Mouse (Mus musculus) kidney, adult 9 months (tissue): ENCODE data around the gene Vat1l.

Experiments
- DNase-seq: peaks from one replicate; pipeline ENCODE4 v3.0.0; 2022

The Vat1l gene

DNA sequence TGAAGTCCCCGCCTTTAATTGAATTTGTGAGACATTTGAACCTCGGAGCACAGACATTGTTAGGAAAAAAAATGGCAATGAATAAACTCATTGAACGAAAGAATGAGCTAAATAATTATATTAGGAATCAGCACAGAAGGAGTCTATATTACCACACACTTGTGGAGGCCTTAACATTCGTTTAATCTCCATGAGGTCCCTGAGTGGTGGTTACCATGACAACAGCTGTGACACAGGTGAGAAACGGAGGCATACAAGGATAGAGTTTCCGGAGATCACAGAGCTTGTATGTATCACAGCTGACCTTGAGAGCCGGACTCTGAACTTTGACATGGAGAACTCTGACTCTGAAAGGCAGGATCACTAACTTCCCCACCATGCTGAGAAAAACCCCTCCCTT lies 94.7 kb downstream of the Vat1l start:
- DNase-seq, result no peak

DNA sequence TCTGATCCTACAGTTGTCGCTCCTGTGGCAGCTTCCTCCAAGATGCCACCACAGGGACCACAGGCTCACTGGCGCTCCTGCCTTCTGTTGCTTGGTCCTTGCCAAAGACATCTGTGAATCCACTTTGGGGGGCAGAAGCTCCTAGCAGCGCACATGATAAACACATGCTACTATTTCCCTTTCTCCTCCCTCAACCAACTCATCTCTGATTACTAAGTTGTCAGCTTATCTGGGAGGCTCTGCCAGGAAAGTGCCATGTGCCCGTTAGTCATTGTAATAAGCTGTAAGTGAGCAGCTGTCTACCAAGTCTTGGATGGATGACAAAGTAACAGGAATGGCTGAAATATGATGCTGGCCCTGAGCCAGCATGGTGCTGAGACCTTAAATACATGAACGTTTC lies 100.9 kb downstream of the Vat1l start:
- DNase-seq, result no peak

DNA sequence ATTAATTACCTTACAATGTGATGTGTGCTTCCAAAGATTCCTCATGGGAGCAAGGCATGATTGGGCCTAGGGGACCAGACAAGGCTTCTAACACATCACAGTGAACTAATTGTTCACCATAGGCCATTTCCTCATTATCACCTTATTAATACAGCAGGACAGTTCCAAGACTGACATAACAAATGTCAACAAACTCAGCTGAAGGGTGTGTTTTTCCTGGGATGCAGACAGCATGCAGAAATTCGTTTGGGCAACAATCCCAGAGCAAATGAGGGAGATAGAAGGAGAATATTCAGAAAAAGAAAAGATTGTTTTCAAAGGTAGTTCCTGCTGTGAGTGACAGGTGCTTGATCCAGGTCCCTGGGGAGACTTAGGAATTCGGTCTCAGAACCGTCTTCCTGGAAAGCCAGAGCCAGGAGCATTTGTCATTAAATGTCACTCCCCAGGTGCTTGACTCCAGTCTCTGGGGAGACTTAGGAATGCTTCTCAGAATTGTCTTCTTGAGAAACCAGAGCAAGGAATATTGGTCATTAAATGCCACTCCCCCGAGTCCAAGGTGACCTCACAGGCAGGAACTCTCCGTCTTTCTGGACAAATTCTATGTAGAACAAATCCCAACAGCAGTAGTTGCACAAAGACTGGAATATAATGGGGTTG lies 109.4 kb downstream of the Vat1l start:
- no peak for DNase-seq

DNA sequence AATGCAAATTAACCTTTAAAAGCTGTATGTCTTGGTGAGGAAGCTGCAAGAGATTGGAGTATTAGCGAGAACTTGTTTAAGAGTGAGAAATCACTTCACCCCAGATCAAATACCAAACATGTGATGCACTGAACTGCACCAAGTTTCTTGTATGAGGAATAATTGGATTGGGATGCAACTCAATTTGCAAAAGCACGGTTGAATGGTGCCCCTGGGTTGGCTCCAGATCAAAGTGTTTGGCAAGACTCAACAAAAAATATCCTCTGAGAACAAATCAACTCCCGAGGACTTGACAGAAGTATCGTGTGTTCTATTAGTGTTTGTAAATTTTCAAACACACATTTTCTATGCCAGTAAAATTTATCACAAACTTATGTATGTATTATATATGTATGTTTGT lies 112.7 kb downstream of the Vat1l start:
- DNase-seq, result no peak

DNA sequence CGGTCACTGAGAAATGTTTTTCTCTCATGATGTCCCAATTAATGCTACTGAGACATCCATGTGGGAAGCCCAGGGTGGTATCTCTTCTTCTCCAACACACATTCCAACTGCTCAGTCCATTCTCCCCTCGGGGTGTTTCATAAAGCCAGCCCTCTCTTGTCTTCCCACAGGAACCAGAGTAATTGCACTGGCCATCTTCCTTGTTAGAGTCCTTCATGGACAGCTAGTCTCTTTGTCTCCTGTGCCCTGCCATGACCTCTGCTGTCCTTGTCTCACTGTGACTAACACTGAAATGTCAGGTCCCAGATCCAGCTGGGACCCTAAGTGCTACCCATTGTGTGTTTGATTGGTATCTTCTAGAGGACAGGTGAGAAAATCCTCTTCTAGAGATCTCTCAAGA lies 116.7 kb downstream of the Vat1l start:
- no peak for DNase-seq

DNA sequence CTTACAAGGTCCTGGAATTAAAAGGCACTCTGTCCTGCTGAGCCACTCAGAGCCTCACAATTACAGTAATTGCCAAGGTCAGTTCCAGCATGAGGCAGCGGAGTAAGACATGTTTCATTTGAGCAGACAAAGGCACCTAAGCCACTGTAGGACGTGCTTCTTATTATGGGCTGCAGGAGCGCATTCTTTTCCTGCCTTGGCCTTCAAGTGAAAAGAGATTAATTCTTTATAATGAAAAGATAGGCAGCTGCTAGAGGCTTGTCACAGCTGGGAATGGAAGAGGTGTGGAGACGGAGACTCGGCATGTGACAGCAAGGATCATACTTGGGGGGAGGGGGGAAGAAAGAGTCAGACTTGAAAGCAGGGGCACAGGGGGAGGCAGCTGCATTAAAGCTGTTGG lies 126.5 kb downstream of the Vat1l start:
- no peak for DNase-seq

DNA sequence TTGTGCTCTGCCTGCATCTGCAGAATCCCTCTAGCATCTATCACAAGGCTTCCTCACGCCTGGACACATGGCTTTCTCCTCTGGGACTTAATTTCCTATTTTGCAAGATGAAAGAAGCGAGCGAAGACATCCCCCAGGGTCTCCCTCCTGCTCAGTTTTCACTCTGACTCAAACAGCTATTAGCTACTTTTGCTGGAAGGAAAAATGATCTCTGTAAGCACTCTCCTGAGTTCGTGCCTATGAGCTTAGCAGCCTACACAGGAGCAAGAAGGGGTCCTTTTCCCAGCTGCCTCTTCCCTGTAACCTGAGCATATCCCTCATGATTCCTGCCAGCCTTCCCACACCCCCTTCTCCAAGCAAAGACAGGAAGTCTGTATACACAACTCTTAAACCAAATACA lies 127.5 kb downstream of the Vat1l start:
- DNase-seq, result no peak

DNA sequence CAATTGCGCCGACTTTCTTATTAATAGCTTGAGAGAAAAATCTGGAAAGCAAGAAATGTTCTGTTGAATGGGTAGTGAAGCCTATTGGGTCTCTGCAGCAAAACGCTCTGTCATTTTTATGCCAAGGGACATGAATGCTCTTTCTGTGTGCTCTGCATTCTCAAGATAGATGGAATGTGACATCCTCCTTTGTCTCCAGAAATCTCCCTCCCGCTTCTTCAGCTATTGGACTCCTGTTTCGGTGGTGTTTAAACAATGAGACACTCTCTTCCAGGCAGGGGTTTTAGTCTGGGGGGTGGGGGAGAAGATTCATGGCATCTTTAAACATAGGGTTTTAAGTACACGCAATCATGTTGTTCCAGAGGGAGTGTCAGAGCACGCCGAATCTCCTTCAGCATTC lies 130.3 kb downstream of the Vat1l start:
- DNase-seq, result no peak

DNA sequence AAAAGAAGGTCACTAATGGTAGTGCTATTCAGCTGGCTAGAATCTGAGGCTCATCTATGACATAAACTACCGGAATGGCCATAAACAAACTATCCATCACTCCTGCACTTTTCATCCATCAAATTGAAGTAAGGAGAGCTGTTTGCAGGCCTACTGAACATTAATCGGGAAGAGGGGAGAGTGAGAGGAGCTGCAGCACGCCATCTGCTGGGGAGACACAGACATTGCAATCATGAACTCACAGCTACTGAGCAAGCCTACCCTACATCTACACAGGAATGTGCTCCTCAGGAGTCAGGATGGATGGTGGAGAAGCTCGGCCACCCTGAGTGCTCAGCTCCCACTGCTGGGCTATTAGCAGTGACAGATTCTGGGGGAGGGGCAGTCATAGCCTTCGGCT lies 136.9 kb downstream of the Vat1l start:
- DNase-seq, result no peak

DNA sequence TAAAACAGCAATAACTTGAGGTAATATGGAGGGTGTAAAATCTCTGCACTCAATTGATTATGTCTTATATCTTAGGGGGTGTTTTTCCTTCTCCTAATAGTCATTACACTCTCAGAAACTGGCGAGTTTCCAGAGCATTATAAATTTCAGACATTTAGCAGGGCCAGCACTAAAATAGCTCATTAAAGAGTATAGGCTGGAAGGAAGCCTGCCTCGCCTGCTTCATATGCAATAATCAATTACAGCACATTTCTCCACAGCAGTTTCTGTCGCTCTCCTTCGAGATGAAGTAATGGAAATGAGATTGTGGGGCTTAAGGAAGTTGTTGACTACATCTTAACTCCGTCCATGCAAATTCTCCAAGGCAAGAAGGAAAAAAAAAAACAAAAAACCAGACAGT lies 139.4 kb downstream of the Vat1l start:
- no peak for DNase-seq

DNA sequence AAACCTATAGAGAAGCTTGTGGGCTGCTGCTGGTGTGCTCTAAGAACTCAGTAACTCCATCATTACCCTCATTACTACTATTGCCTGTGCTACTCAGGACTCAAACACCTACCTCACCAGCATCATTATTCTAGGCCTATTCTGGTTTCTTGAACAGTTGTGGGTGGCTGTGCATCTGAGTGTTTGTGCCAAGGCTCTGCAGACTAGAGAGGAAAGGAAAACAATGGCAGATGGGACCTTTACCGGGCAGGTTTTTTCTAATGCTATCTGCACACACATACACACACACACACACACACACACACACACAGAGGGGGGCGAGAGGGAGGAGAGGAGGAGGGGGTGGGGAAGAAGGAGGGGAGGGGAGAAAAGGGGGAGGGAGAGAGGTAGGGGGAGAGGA lies 140.6 kb downstream of the Vat1l start:
- no peak for DNase-seq

DNA sequence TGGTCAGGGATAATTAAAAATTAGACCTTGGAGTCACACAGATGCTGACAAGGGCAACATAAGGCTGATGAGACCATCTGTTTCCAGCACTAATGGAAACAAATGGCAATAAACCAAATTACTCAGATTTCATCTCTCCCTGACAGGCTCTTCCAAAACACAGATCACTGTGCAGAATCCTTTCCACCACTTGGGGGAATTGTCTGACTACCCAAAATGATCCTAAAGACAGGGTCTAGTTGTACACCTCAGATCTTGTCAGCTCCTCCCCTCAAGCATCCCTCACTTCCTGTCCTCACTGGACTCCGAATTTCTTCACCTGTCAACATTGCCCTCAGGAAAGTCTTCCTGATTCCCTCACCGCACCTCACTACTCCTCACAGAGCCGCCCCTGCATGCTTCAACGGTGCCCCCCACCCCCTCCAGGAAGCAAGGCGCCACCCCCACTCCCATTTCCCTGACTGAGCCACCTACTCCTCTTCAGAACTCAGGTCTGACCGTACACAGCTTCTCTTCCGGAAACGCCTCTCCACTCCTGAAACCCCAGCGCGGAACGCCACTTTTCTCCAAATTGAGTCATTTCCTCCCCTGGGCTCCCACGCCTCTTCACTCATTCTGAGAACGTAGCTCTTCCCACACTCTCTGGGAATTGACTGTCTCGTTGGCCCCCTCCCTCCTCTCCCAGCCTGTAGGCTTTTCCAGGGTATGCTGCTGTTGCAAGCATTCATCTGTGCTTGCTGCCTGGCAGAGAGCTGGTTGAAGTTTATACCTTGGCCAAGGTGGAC lies 146.4 kb downstream of the Vat1l start:
- DNase-seq, result no peak

DNA sequence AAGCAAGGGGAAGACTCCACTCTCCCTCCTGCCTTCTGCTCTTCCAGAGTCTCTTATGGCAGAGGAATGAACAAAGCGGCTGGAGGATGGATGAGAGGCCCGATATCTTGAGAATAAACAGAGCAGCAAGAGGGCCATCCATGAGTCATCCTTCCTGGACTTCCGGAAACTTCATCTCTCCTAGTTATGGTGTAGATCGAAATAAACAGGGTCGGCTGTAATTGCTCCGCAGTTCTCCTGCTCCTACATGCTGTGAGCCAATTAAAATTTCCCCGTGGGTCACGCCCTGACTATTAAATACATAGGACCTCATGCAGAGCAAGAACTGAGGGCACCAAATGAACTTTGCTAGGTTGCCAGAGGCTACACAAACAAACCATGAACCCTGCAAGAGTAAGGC lies 155.1 kb downstream of the Vat1l start:
- no peak for DNase-seq

DNA sequence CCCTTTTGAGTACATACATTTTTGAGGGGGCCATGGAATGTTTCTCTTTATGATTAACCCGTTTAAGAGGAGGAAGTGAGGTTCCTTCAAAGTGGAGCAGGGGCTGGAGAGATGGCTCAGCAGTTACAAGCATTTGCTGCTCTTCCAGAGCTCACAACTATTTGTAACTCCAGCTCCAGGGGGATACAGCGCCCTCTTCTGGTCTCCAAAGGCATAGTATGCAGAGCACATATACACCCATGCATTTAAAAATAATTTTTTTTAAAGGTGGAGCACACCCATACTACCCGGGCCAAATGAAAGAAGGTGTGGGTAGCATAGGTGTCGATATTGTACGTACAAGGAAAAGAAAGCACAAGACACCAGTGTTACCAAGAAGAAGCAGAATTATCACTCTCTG lies 157.8 kb downstream of the Vat1l start:
- DNase-seq, result no peak

DNA sequence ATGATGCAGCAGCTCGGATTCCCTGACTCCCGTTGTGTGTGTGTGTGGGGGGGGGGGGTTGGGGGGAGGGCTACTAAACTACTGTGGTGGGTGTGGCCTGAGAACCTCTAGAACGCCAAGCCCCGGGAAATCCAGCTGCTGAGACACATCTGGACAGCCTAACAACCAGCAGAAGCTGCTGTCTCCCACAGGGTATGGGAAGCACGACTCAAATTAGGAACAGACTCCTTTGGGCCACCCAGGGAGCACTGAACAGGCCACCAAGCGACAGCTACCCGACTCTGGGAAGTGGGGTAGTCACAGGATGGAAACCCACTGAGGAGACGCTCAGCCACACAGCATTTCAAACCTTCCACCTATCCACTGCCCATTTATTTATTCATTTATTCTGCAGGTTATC lies 158.2 kb downstream of the Vat1l start:
- DNase-seq, result no peak

DNA sequence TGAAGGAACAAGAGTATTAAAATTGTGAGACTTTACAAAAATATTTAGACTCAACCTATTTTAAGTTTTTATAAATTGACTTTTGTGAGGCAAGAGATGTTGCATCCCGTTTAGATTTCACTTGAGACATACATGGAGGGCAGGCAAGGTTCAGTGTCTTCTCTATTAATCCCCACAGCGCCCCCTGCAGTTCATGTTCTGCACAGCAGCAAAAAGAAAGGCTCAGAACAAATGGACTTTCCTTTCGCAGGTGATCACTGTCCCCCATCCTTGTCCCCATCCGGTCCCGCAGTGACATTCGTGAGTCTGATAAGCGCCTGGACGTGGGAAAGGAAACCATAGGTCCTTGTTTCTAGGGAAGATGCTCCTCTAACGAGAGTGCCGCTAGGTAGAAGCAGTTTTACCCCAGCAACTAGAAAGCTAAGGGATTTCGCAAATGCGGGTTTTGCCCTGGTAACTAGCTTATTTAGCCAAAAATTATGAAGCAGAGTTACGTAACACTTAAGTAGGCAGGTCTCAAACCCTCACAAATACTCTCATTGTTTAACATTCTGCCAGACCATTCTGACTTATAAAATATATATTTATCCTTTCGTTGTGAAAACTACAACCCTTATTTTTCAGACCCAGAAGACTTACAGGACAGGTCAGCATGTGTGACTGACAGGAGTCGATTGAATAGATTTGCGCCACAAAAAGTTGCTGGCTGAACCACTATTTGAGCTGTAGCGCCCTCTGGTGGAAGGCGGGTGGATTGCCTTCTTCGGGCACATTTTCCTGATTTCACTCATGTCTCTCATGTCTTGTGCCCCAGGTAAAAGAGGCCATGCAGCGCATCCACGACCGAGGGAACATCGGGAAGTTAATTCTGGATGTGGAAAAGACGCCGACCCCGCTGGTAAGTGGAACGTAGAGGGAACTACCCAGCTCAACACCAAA lies 163.9 kb downstream of the Vat1l start:
- peak; percentile 73 for DNase-seq

DNA sequence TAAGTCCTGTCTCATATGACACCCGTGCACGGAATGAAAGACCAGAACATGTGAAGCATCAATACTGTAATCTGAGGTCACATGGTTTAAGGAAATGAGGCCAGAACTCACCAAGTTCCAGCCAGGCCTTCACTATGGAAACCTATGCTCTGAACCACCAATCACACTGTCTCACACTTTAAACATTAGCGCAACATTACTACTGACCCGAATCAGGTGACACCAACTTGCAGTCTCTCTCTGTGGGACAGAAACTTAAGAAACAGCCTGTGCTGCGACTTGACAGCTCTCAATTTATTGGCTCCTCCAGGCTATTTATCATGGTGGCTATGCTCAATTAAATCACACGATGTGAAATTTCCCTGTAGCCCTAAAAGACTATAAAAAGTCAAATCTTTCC lies 169.0 kb downstream of the Vat1l start:
- no peak for DNase-seq

DNA sequence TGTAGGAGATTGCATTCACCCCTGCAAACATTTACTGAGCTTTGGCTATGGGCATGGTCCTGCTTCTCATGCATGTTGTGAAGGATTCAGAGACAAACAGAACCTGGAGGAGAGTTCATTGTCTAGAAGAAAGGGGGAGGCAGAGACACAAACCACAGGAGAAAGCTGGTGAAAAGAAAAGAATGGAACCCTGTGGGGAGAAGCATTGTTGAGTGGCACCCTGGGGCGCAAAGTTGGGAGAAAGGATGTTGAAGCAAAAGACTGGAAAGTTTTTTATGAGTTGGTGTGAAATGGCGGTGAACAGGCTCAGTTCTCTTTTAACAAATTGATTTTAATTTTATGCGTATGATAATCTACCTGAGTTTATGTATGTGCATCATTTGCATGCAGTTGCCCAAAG lies 178.8 kb downstream of the Vat1l start:
- DNase-seq, result no peak

DNA sequence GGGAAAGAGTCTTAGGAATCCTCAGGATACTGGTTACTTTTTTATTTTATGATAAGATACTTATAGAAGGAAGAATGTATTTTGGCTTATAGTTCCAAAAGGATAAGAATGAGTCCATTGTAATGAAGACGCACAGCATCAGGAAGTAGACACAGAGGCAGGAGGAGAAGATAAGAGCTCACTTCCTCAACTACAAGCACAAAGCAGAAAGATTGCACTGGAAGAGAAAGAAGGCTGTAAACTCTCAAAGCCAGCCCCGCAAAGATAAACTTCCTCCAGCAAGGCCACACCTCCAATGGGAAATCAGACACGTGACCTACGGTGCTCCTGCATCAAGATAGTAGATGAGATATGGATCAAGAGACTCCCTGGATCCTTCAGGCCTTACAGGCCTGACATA lies 182.1 kb downstream of the Vat1l start:
- no peak for DNase-seq

DNA sequence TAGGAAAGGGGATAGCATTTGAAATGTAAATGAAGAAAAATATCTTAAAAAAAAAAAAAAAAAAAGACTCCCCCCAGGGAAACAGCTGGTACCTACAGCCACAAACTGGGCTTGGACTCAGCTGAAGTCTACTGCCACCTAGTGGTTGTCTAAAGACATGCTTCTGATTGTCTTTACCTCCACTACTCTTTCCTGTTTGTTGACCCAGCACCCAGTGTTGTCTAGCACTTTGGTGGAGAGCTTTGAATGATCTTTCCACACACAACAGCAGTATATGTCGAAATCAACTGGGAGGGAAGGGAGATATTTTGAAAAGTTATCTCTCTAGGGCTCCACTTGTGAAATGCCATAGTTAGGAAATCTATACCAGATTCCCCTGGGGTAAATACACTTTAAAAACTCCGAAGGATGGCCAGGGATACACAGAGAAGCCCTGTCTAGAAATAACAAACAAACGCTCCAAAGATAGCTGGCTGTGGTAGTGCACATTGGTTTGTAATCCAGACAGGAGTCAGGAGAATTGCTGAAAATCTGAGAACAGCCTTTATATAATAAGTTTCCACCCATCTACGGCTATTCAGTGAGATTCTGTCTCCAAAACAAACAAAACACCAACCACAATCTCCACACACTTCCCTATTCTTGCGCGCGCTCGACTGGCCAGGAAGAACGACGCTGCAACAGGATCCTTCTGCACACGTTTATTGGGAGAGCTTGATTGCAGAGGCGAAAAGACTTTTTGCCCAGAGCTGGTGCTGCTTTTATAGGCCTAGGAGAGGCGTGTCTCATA lies 185.2 kb downstream of the Vat1l start:
- DNase-seq, result peak; percentile 6

DNA sequence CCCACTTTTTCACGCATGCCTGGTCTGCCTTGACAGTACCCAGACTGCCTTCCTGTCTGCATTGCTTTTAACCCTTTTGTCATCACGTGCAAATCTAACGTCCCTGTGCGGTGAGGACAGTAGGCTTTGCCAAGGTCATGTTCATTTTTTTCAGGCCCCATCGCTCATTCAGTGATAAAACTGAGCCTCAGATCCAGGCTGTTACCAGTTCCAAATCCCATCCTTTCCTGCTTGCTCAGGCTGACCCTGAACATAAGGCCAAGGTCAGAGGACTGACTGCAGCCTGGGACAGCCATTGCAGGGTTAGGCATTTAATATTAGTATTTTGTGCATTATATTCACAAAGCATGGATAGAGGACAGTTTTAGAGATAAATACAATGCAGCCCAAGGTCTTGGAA lies 192.9 kb downstream of the Vat1l start:
- no peak for DNase-seq

DNA sequence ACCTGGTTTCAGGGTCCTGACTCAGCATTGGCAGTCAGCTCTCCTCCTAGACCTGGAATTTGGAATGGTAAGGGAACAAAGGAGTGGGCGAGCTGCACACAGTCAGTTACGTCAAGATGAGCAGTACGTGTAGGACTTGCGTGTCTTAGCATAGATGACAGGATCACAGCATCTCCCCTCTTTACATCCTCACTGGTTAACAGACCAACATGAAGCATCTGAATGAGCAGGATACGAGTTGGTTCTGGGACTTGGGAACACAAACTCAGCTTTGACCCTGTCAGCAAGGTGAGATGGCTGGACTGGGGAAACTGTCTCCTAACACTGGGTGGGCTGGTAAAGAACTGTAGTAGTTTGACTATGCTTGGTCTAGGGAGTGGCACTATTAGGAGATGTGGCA lies 193.9 kb downstream of the Vat1l start:
- DNase-seq, result no peak

DNA sequence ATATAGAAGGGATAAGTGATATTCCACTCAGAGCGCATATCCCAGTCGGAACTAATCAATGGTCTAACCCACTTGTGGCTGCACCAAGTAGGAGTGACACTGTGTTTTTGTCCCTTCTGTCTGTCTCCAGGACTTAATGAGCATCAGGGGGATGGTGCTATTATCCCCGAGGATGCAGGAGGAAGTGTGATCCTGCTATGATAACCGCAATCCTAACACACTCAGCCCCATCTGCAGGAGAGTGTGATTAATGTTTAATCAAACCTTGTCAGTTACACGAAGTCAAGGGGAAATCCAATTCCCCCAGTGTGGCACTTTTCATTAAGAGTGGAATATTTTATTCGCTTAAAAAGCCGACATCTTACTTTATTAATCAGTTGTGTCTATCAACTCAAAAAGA lies 196.3 kb downstream of the Vat1l start:
- no peak for DNase-seq
